Mouse (Mus musculus): ENCODE measurements around the gene Ifitm1. TPM values are rescaled to one million over a fixed set of nuclear protein-coding genes. Genes with fewer than 3 reads are reported as not detected.
"Not testable (repeated sequence)": the region's sequence is repeated elsewhere in the genome, so short reads cannot be mapped to it uniquely, and the experiment has no call there.

Ifitm1 gene
- total RNA-seq, 2 experiments from 2014 or later = 2.6 to 8.3 TPM

- DNase-seq = peak in 1 of 2 experiments; percentile 22
Measured at GRCm38 (mm10) chr7:140974940-140975339, 7.9 kb downstream of the Ifitm1 start.

DNA sequence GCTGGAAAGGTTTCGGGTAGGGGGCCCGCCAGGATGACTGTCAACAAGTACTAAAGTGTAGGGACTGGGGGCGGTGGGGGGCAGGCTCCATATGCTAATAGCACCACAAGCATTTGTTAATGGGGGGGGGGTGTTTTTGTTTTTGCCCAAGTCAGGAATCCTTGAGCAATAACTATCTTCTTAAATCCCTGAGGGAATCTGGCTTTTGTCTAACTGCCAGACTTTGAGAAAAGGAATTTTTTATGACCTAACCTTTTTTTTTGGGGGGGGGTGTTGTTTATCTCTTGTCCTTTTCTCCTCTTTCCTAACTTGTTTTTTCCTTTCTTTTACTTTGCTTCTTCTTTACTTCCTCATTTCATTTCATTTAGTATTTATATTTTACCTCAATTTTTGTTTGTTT, 8.4 kb downstream of the Ifitm1 start:
- DNase-seq = peak in 1 of 2 experiments; percentile 27

DNA sequence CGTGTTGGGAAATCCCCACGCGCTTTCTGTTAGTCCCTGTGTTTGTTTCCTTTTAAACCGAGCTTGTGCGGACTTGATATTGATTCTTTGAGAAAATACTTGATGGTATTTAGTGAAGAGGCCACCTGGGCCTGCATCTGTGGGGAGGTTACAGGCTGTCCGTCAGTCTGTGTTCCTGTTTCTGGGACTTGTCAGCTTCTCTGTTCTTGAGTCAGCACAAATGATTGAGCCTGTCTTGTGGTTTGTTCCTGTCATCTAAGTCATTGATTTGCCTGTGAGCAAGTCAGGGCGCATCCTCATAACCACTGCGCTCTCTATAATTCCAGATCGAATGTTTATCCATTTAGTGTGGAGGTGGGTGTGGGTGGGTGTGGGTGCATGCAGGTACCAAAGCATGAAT, 9.7 kb downstream of the Ifitm1 start:
- DNase-seq = not testable (repeated sequence)

- DNase-seq = no peak
Measured at GRCm38 (mm10) chr7:140981704-140982103, 14.7 kb downstream of the Ifitm1 start.

DNA sequence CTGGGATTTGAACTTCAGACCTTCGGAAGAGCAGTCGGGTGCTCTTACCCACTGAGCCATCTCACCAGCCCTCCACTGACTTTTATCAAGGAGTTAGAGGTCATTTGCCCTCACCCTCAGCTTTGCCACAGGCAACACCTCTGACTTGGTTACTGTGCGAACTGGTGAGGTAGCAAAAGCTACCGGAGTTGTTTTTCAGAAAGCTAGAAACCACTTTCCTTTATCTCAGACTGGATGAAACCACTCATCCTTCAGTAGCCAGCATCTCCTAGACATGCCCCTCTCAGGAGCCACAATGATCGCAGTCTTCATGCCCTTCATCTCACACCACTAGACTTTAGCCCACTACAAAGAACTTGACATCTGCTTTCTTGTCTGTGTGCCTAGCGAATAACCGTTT, 15.9 kb downstream of the Ifitm1 start:
- no peak for DNase-seq

- DNase-seq = no peak
Measured at GRCm38 (mm10) chr7:140987182-140988138, 20.4 kb downstream of the Ifitm1 start.

- DNase-seq = no peak
Measured at GRCm38 (mm10) chr7:140989022-140989421, 22.0 kb downstream of the Ifitm1 start.

GRCm38 (mm10) chr7:140990185-140990584, 23.2 kb downstream of the Ifitm1 start:
- no peak for DNase-seq

- DNase-seq = no peak
Measured at GRCm38 (mm10) chr7:140990622-140991021, 23.6 kb downstream of the Ifitm1 start.

GRCm38 (mm10) chr7:140991117-140991689, 24.2 kb downstream of the Ifitm1 start:
- DNase-seq = no peak

GRCm38 (mm10) chr7:140997817-140998216, 30.8 kb downstream of the Ifitm1 start:
- no peak for DNase-seq

GRCm38 (mm10) chr7:140998853-140999700, 32.1 kb downstream of the Ifitm1 start:
- DNase-seq = no peak

- DNase-seq = no peak
Measured at GRCm38 (mm10) chr7:141000881-141001708, 34.1 kb downstream of the Ifitm1 start.

GRCm38 (mm10) chr7:141003248-141004010, 36.4 kb downstream of the Ifitm1 start:
- DNase-seq = no peak

DNA sequence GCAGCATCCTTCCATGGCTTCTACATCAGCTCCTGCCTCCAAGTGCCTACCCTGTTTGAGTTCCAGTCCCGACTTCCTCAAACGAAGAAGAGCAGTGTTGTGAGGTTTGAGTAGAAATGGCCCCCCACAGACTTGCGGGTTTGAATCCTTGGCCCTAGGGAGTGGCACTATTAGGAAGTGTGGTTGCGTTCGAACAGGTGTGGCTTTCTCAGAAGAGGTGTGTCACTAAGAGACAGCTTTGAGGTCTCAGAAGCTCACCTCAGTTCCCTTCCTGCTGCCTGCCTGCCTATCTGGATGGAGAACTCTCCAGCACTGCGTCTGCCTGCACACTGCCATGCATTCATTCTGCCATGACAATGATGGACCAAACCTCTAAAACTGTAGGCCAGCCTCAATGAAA, 39.4 kb downstream of the Ifitm1 start:
- DNase-seq = no peak

DNA sequence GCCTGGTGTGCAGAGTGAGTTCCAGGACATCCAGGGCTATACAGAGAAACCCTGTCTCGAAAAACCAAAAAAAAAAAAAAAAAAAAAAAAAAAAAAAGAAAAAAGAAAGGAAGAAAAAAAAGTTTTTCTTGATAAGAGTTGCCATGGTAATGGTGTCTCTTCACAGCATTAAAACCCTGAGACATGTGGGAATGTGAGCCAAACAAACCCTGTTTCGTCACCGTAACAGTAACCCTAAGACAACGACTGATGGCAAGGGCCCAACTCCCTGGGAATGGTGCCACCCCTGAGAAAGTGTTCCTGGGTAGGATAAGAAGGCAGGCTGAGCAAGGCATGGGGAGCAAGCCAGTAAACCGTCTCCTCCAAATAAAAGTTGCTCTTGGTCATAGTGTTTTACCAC, 39.9 kb downstream of the Ifitm1 start:
- peak; percentile 30 to 33 for DNase-seq

DNA sequence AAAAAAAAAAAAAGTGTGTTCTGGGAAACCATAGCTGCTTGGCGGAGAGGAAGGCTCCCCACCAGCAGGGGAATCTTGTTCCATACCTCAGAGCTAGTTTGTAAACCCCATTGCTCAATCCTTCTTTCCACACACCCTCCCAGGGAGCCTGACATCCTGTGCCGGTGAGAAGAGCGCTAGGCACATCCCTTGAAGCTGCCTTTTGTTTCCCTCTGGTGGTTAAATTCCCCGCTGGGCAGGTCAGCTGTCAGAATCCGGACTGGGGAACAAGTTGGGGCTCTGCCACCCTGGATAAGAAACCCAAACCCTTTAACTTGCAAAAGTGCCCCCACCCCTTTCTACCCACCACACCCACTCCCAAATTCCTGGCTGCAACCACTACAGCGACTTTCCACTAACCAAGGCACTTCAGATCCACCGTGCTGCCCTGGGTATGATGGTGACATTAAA, 41.3 kb downstream of the Ifitm1 start:
- peak; percentile 66 to 69 for DNase-seq

DNA sequence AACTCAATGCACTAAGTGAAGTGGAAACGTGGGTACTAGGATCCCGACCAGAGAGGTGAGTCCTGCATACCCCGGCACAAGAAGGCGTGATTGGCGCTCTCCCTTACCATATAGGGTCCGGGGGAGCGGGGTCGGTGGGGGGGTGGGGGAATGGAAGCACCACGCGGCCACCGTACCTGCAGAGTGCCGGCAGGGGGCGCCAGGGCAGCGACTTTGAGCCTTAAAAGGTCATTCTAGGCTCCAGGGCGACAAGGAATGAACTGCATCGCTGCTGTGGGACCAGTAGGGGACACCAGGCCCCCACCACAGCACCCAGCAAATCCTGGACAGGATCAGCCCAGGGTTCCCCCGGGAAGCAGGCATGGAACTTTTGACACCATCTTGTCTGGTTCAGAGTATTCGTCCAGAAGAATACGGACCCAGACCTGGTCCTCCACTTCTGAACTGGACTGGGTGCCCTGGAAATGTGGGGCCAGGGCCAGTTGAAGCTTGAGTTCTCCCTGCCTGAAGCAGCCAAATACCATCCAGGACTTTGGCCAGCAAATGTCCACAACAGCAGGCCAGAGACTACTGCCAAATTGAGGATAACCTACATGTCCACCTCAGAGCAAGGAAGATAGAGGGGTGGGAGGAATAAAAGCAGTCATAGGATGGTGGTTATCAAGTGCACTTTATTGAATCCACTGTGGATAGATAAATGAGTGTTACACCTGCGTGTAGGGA, 42.1 kb downstream of the Ifitm1 start:
- peak; percentile 92 to 93 for DNase-seq

DNA sequence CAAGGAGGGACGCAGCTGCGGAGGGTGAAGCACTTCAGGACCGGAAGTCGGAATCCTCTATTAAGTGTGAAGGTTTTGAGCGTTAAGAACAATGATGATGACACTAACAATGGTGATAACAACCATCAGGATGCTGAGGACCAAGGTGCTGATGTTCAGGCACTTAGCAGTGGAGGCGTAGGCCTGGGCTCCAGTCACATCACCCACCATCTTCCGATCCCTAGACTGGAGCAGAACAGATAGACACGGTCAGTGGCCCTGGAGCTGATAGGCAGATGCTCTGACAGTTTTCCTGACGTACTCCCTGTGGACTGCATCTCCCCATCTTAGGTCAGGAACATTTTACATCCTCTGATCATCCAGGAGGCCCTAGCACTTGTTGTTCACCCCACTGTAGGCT, 42.6 kb downstream of the Ifitm1 start:
- DNase-seq = peak in 1 of 2 experiments; percentile 46

DNA sequence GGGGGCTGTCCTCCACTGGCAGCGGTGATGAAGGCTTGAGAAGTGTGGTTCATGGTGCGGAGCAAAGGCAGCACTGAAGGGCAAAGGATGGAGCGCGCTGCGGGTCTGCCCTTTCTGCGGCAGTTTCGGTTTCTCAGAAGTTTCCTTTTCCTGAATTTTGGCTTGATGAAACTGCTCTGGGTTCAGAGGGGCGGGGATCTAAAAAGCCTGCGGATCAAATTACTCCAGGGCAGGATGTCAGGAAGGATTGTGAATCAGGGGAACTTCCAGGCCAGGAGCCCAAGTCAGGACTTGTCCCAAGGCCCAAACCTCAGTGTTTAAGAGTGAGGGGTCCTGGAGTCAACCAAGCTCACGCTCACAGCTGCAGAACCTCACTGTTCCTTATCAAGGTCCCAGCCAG, 43.6 kb downstream of the Ifitm1 start, which contains the start of gene Ifitm3:
Gene Ifitm3, minus strand, starts transcription at position 178 of the 400 bp plus-strand sequence.
- DNase-seq = peak; percentile 84 to 89

Measured in heart, adult 18-20 months (tissue).